Mouse (Mus musculus): ENCODE measurements around the gene Fance. TPM values are rescaled to one million over a fixed set of nuclear protein-coding genes. Genes with fewer than 3 reads are reported as not detected.

The Fance gene
- total RNA-seq, 2 experiments from 2014 or later: 15.0 to 47.9 TPM

GRCm38 (mm10) chr17:28290671-28291070, 22.6 kb upstream of the Fance start:
- ATAC-seq (replicated peaks; ENCODE audit: poor library complexity, severe bottlenecking): no peak

- no peak for ATAC-seq (replicated peaks; ENCODE audit: poor library complexity, severe bottlenecking)
Measured at GRCm38 (mm10) chr17:28291346-28291745, 22.0 kb upstream of the Fance start.

- no peak for ATAC-seq (replicated peaks; ENCODE audit: poor library complexity, severe bottlenecking)
Measured at GRCm38 (mm10) chr17:28293716-28294115, 19.6 kb upstream of the Fance start.

GRCm38 (mm10) chr17:28294449-28295333, 18.6 kb upstream of the Fance start:
- peak; percentile 92 for ATAC-seq (replicated peaks; ENCODE audit: poor library complexity, severe bottlenecking)

- ATAC-seq (replicated peaks; ENCODE audit: poor library complexity, severe bottlenecking): no peak
Measured at GRCm38 (mm10) chr17:28298888-28299287, 14.4 kb upstream of the Fance start.

GRCm38 (mm10) chr17:28299669-28300320, 13.5 kb upstream of the Fance start:
- ATAC-seq (replicated peaks; ENCODE audit: poor library complexity, severe bottlenecking): peak; percentile 4; the same call in 1 of the 2 replicates

- ATAC-seq (replicated peaks; ENCODE audit: poor library complexity, severe bottlenecking): 0 out of 2 replicates have a peak, but pooled peaks have one; percentile 4
Measured at GRCm38 (mm10) chr17:28300323-28300722, 13.0 kb upstream of the Fance start.

GRCm38 (mm10) chr17:28300850-28301249, 12.5 kb upstream of the Fance start:
- no peak for ATAC-seq (replicated peaks; ENCODE audit: poor library complexity, severe bottlenecking)

- ATAC-seq (replicated peaks; ENCODE audit: poor library complexity, severe bottlenecking): no peak
Measured at GRCm38 (mm10) chr17:28305172-28305571, 8.1 kb upstream of the Fance start.

- peak; percentile 58 for ATAC-seq (replicated peaks; ENCODE audit: poor library complexity, severe bottlenecking)
Measured at GRCm38 (mm10) chr17:28308297-28309195, 4.8 kb upstream of the Fance start.

GRCm38 (mm10) chr17:28310831-28311230, 2.5 kb upstream of the Fance start:
- ATAC-seq (replicated peaks; ENCODE audit: poor library complexity, severe bottlenecking): no peak

GRCm38 (mm10) chr17:28311366-28312132, 1.8 kb upstream of the Fance start:
- no peak for ATAC-seq (replicated peaks; ENCODE audit: poor library complexity, severe bottlenecking)

GRCm38 (mm10) chr17:28312232-28313211, 797 bp upstream of the Fance start:
- peak; percentile 38; the same call in 1 of the 2 replicates for ATAC-seq (replicated peaks; ENCODE audit: poor library complexity, severe bottlenecking)

- ATAC-seq (replicated peaks; ENCODE audit: poor library complexity, severe bottlenecking): no peak
Measured at GRCm38 (mm10) chr17:28313880-28314225, 534 bp downstream of the Fance start.

- ATAC-seq (replicated peaks; ENCODE audit: poor library complexity, severe bottlenecking): no peak
Measured at GRCm38 (mm10) chr17:28315611-28316160, 2.4 kb downstream of the Fance start.

- no peak for ATAC-seq (replicated peaks; ENCODE audit: poor library complexity, severe bottlenecking)
Measured at GRCm38 (mm10) chr17:28316476-28316875, 3.2 kb downstream of the Fance start.

- ATAC-seq (replicated peaks; ENCODE audit: poor library complexity, severe bottlenecking): no peak
Measured at GRCm38 (mm10) chr17:28317091-28317490, 3.8 kb downstream of the Fance start.

- no peak for ATAC-seq (replicated peaks; ENCODE audit: poor library complexity, severe bottlenecking)
Measured at GRCm38 (mm10) chr17:28317725-28318124, 4.4 kb downstream of the Fance start.

Measured in granulocyte monocyte progenitor cell, adult 5-6 weeks (primary cell).